Mouse (Mus musculus): ENCODE results near the gene Kazn.
A peak's percentile ranks its signal among the peaks of the same experiment; 100 is the strongest.

Gene Kazn

DNA sequence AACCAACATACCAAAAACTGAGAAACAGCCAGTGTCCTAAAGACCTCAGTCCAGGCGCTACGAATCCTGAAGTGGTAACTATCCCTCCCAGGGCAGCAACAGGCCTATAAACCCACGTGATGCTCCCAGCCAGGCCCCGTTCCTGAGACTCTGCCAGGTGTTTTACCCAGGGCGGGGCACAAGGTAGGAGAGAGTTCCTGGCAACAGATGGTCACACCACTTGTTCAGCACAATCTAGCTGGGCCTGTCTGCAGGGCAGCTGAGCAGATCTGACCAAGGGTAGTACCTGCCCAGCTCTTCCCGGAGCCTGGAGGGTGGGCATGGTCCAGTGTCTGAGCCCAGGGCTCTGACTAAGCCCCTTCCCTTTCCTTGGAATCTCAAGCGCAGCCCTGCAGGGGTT, 45.4 kb downstream of the Kazn start:
- DNase-seq (ENCODE audit: low read depth, low spot score) = no peak

DNA sequence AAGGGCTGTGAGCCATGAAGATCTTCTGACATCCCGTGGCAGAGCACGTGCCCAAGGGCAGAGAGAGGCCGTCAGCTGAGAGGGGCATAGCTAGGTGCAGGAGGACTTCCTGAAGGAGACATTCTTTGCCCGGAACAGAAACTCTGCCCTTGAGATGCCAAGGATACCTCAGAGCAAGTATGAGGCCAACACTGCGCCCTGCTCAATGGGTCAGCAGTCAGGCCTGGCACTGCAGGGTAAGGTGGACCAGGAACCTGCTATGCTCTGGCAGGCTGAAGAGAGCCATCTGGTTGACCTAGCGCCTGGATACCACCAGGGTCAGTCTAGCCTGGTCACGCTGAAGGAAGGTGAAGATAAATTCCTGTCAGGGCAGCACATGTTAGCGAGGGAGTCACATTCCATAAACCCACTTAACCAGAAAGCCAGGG, 46.0 kb downstream of the Kazn start:
- no peak for DNase-seq (ENCODE audit: low read depth, low spot score)

DNA sequence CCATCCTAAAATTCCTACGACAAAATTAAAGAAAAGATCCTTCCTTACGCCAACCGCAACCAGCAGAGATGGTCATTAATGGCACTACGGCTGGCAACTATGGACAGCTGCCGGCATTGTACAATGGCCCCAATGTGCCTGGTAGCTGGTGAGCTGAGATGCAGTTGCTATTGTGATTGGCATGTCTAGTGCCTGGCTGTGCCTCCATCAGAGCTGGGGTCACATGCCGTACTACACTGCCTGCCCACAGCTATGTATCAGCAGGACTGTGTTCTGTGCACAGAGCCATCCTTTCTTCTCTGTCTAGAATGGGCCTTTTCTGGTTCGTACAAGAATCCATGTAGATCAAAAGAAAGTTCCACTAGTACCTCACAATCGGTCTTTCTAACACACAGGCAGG, 49.2 kb downstream of the Kazn start:
- no peak for DNase-seq (ENCODE audit: low read depth, low spot score)

DNA sequence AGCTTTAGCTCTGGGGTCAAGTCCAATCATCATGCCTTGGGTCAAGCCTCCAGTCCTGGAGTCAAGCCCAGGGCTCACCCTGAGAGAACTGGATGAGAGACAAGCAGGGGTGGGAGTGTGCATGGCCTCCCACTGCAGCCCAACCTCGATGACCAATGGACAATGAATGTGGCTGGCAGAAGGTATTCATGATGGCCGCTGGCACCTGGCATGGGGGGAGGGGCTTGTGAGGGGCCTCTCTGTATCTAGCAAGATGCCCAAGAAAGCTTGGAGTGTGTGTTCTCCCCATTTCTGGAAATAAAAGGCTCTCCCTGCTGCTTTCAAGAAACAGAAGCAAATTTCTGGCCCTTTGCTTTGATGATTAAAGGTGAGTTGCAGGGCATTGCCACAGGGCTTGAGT, 50.7 kb downstream of the Kazn start:
- DNase-seq (ENCODE audit: low read depth, low spot score) = no peak

DNA sequence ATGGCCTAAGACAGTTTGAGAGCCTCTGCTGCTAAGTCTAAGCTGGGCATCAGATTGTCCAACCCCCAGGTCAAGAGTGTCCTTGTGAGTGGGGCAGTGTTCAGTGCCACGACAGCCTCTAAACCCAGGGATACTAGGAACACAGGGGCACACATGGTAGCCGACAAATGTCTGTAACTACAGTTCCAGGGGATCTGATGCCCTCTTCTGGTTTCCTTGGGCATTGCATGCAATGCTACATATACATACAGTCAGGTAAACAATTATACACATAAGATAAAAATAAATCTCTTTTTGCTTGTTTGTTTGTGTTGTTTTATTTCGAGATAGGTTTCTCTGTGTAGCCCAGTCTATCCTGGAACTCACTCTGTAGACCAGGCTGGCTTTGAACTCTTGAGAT, 53.0 kb downstream of the Kazn start:
- DNase-seq (ENCODE audit: low read depth, low spot score) = no peak

DNA sequence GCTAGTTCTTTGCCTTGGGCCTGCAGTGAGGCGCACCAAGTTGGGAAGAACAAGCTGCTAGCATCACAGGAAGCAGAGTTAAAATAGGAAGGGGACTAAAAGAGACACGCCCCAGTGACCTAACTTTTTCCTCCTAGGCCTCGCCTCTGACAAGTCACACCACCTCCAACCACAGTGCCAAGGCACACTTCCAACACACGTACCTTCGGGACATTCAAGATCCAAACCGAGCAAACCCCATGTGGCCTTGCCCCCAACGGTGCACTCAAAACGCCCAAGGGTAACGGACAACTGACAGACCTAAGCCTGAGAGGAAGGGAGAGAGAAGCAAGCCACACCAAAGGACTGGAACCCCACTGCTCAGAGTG, 53.7 kb downstream of the Kazn start:
- DNase-seq (ENCODE audit: low read depth, low spot score) = no peak

DNA sequence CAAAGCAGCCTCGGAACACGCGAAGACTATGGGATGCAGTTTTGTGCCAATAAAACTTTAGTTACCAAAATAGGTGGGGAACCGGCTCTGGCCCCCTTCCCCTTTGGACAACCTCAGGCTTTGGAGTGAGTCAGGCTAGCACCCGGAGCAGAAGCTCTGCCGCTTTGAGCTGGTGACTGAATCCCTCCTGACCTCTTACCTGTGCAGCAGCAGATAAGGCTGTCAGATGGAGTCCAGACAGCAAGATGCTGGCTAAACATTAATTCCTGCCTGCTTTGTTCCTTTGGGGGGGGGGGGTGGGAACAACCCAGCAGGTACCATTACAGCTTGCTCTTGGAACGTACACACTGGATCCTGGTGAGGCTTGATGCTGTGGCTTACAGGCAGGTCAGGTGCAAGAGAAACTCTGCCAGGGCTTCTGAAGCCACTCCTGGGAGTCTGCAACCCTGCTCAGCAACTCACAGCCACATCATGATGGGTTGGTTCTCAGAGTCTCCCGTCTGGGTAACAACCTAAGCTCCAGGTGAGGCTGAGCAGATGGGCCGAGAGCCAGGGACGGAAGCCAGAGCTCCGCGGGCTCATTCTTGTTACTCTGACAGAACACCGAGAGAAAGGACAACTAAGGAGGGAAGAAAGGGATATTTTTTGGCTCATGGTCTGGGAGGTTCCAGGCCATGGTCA, 54.2 kb downstream of the Kazn start:
- no peak for DNase-seq (ENCODE audit: low read depth, low spot score)

DNA sequence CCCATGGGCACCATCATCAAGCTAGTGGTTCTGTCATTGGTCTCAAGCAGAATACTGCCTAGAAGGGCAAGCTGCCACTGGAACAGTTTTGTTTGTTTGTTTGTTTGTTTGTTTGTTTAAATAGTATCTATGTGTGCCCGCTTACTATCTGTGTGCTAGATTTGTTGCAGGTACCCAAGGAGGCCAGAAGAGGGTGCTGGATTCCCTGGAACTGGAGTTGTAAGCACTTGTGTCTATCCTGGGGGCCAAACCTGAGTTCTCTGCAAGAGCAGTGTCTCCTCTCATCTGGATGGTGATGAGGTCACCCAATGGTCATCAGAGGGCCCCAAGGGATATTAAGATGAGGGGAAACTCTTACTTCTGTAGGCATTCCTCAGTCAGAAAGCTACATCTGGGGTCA, 55.6 kb downstream of the Kazn start:
- no peak for DNase-seq (ENCODE audit: low read depth, low spot score)

DNA sequence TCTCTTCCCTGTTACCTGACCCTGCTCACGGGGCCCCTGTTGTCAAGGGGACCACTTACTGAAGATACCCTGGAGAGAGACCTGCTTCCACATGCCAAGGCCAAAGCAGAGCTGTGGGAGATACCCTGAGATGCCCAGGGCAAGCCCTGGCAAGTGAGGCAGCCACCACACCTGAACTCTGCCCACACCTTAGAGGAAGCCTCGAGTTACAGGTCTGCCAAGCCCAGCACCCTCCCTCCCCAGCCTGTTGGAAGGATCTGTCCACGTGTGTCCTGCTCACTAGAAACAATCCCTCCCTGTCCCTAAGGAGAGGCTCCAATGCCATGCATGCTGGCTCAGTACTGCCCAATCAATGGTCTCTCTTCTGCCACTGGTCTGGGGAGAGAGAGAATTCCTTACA, 56.2 kb downstream of the Kazn start:
- no peak for DNase-seq (ENCODE audit: low read depth, low spot score)

DNA sequence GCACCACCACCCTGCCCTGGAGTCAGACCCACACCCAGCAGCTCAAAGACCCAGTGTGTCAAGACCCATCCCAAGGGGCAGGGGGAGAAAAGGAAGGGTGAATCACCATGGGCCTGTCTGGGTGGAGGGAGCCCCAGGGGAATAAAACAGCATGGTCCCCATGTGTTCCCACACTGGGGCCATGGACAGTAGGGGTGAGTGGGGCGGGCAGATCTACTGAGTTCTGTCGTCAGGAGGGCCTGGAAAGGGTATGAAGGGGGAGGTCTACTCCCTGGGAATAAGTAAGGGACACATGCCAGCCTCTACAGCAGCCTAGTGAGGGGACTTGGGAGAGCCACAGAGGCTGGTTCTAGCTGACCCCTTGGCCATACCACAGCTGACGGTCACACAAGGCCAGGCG, 57.6 kb downstream of the Kazn start:
- no peak for DNase-seq (ENCODE audit: low read depth, low spot score)

DNA sequence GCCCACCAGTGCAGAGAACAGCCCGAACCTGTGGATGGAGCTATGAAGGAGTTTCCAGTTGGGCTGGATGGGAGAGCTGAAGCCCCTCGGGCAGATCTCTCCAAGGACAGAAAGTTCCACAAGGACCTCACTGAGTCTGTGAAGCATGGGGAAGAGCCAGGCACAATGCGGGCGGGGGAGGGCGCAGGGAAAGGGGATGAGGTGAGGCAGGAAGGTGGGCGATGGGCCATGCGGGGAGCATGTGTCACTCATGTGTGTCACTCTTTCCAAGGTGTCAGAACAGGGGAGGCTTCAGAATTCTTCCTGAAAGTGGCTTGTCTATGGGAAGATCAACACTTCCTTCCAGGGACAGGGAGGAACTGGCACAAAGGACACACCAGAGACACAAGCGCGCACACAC, 58.3 kb downstream of the Kazn start:
- no peak for DNase-seq (ENCODE audit: low read depth, low spot score)

DNA sequence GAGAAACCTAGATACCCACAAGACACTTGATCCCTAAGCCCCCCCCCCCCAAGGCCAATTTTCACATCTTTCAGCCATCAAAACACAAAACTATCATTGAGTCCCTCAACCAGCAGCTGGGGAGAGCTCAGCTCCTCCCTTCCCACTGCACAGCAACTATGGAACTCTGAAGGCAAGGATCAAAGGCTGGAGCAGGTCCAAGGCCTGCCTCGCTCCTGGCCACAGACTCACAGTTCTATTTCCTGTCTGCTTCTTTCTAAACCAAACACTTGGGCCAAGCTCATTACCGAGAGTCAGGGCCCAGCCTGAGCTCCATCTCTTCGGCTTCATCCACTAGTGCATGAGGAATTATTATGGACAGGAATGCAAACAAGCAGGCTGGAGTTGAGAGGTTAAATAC, 58.9 kb downstream of the Kazn start:
- DNase-seq (ENCODE audit: low read depth, low spot score) = no peak

DNA sequence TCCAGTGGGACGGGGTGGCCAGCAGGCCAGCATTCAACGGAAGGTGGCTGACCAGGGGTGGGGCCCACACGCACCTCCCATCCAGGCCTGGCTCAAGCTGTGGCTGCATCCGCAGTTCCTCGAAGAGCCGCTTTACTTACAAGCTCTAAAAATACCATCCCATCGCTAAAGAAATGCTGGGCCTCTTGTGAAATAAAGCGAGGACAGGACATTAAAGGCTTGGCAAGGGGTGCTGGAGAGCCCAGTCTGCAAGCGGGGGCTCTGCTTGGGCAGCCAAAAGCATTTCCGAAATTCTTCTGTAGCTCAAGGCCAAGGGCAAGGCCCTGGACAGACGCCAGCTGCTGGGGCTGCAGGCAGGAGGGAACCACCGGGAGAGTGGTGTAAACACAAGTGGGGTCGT, 59.7 kb downstream of the Kazn start:
- DNase-seq (ENCODE audit: low read depth, low spot score) = no peak

DNA sequence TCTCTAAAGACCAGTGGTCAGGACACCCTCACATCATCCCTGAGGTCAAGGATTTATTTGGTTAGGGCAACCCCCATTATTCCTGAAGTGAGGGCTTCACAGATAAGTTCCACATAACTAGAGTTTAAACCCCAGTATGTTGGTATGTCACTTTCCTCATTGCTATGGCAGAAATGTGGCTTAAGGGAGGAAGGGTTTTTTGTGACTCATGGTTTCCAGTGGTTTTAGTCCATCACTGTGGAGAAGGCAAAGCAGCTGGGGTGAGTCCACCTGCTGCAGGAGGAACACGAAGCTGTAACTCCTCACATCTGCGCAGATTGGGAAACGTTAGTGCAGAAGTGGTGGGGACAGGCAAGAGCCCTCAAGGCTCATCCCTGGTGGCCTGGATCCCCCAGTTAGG, 62.5 kb downstream of the Kazn start:
- DNase-seq (ENCODE audit: low read depth, low spot score) = no peak

DNA sequence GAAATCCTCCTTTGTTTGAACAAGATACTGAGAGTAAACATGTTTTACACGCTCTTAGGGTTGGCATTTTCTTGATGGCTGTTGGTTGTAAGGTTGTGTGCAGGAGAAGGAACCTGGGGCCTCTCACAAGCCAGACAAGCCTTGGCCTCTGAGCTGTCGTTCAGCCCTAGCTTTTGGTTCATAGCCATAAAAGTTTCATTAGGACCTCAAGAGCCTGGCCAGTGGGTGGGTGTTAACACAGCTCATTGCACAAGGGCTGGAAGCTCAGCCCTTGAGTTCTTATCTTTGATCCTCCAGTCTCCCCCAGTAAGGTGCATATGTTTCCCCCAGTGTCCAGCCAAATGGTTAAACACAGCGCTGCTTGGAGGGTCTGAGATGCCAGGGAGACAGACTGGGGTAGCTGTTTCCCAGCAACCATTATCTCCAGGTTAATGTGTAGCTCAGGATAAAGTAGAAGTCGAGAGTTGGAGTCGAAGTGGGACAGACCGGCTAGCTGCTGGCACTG, 65.2 kb downstream of the Kazn start:
- DNase-seq (ENCODE audit: low read depth, low spot score) = no peak

DNA sequence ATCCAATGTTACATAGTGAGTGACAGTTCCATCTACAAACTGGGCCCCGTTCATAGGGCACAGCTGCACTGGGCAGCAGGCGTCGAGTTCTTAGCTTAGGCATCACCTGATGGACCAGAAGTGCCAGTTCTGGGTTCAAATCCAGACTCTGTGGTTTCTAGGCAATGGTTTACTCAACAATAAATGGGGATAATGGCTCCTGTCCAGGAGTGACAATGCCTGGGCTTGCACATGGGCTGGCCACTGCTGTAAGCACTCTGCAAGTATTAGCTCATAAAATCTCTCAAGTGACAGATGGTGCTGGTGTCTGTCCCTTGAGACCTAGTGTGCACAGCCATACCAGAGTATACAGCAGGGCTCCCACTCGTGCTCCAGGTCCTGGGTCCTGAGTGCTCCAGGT, 66.3 kb downstream of the Kazn start:
- no peak for DNase-seq (ENCODE audit: low read depth, low spot score)

DNA sequence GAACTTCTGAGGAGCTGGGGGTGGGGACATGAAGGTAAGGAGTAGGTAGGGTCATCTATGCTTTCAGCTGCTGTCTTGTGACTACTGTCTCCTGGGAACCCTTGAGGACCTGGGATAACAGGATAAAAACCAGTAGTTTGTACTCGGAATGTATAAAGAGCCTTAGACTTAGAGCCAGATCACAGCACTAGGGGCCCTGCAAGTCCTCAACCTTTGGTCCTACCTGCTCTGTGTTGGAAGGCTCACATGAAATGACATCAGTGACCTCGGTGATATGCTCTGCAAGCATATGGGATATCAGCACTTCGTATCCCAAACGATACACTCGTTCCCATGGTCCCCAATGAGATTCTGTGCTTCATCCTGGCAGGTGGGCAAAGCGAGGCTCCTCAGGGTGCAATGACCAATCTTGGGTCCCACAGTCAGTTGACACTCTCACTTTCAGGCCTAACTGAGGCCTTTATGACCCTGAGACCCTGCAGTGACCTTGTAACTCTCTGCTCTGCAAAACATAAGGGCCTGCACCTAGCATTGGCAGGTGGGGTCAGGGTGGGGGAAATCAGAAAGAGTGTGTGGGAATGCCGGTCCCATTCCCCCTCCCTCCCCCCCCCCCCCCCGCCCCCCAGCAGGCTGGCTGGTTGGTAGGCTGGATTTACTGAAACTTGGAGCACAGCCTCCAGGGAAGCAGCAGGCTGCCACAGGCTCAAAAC, 67.3 kb downstream of the Kazn start:
- no peak for DNase-seq (ENCODE audit: low read depth, low spot score)

DNA sequence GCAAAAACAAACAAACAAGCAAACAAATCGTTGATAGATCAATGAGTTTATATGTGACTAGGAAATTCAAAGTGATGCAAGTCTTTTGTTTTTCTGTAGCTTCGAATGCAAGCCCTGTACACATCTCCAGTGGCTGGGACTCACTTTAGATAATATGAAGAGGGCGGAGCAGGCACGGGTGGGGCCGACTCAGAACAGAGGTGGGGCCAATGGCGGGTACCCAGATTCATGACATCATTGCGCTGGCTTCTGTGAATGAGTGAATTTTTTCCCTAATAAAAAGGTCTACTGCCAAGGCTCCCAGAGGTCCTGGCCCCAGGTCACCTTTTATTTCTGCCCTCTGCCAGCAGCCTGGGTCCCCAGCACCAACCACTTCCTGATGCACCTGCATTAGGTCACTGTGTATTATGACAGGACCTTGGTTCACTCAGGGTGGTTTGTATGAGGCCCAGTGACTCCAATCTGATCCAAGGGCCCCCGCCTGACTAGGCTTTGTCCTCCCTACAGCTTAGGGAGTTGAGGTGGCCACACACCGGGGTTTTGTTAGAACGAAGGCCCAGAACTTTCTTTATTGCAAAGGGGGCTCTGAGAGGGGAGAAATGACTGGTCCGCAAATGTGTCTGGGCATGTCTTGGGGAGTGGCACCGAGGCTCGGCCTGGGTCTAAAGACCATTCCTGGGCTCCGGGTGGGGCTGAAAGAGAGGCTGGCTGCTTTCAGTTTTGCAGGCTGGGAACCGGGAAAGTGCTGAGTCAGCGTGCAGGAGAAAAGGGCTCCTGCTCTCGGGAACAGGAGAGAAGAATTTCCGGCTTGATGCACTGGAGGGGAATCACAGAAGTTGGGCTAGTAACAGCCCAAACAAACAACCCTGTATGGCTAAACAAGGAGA, 68.1 kb downstream of the Kazn start:
- DNase-seq (ENCODE audit: low read depth, low spot score) = no peak

DNA sequence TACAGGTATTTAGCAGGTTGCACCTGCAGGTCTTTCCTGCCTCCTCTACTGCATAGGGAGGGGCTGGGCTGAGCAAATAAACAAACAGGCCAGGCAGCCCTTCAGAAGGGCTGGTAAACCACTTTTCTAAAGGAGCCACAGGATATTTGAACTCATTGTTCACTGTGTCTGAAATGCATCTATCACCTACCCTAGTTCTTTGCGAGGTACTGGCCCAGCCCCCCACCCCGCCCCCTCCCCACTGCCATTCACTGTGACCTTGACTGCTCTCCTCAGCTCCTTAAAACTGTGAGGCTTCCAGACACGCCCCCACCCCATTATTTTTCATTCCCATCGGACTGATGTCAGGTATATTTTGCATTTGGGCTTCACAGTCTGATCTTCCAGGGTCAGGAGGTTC, 69.6 kb downstream of the Kazn start:
- no peak for DNase-seq (ENCODE audit: low read depth, low spot score)

DNA sequence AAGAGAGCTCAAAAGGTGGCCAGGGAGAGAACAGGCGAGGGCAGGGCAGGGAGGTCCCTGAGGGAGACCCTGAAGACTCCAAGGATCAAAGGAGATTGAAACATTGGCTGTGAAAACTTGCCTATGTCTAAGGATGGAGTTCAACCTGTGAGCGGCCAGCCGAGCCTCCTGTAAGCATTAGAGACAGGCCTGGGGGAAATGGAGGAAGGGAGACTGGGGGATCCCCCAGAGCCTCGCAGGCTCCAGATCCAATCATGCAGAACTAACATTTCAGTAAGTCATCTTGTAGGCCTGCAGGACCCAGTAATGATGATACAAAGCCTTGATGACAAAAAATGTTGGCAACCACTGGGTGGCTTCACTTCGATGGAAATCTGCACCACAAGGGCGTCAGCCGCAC, 70.8 kb downstream of the Kazn start:
- no peak for DNase-seq (ENCODE audit: low read depth, low spot score)

DNA sequence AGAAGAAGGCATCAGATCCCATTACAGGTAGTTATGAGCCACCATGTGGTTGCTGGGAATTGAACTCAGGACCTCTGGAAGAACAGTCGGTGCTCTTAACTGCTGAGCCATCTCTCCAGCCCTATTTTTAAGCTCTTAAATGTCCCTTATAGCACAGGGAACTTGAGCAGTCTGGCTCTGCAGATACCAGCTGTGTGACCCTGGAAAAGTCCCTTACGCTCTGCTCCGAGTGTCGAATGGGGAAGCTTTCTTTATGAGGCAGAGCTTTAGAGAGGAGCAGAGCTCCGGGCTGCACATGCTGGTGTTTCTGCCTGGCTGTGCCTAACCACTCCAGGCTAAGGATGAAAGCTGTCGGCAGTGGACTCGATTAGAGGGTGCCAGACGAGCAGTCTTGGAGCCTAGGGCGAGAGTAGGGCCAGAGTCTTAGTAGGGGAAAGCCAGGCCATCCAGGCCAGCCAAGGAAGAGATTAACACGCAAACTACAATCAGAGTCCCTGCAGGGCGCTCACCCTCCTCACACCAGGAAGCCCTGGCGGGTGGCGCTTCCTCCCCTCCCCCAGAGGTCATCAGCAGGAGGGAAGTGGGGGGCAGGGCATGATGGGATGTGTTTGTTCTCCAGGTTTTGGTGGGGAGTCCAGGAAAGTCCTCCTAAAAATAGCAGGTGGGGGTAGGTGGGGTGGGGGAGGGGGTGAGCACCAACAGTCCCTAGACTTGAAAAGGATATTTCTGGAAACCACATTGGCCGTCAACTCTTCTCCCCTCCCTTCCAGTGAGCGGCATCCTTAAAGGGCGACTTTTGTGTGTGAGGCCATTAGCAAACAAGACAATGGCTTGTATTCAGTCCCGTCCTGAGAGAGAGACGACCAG, 73.1 kb downstream of the Kazn start:
- DNase-seq (ENCODE audit: low read depth, low spot score) = peak; percentile 20

DNA sequence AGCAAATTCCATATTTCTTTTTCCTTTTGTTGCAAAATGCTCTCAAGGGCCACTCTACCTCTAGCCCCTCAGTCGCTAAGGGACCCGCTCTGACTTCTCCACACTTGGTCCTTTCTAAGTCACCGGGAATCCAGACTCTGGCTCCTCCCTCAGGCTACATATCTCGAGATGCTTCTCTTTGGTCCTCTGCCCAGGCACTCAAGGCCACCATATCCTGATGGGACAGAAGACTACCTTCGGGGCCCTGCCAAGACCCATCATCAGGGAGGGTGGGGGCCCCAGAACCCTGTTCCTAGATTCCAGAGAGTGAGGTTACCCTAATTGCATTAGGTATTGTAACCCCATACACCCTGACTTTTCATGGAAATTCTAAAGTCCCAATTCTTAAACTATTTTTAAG, 73.8 kb downstream of the Kazn start:
- DNase-seq (ENCODE audit: low read depth, low spot score) = no peak
